Mouse (Mus musculus): ENCODE measurements at regions not wholly inside any gene's neighbourhood (a gene's known extent, or its start where the extent isn't known, plus 50 kb on each side); places are given as distances from the start of the nearest gene placed in this dataset.

- no peaks in the 10 kb centered on the region for H3K36me3 ChIP-seq (ENCODE audit: control insufficient read depth, insufficient read depth)
- no peak for TF ChIP-seq CEBPB (IDR thresholded peaks at IDR 0.05; ENCODE audit: insufficient read depth, poor library complexity, severe bottlenecking)
- no peak for TF ChIP-seq E2F4 (IDR thresholded peaks at IDR 0.05; ENCODE audit: insufficient read depth)
- TF ChIP-seq POLR2AphosphoS2 (IDR thresholded peaks at IDR 0.05; ENCODE audit: insufficient read length, low read depth), result no peak
- TF ChIP-seq USF1 (IDR thresholded peaks at IDR 0.05; ENCODE audit: low read depth), result no peak
- TF ChIP-seq SRF (IDR thresholded peaks at IDR 0.05; ENCODE audit: control insufficient read depth, insufficient read length, low read depth), result no peak
- TF ChIP-seq MYOG (IDR thresholded peaks at IDR 0.05; ENCODE audit: control insufficient read depth in 1 of 3, insufficient read depth in 1 of 3, insufficient read length in 2 of 3, low read depth in 2 of 3), result no peak
- no peak for TF ChIP-seq MYOD1 (IDR thresholded peaks at IDR 0.05; ENCODE audit: control insufficient read depth in 1 of 3, insufficient read length in 2 of 3, low read depth in 2 of 3)
- TF ChIP-seq REST (IDR thresholded peaks at IDR 0.05; ENCODE audit: insufficient read depth, insufficient read length), result no peak
- no peak for TF ChIP-seq POLR2A (IDR thresholded peaks at IDR 0.05; ENCODE audit: insufficient read length, low read depth)
- no peak for TF ChIP-seq MAX (IDR thresholded peaks at IDR 0.05; ENCODE audit: low read depth)
- TF ChIP-seq TCF12 (IDR thresholded peaks at IDR 0.05; ENCODE audit: insufficient read depth, poor library complexity, severe bottlenecking), result no peak
- no peak for TF ChIP-seq TCF3 (IDR thresholded peaks at IDR 0.05; ENCODE audit: insufficient read length, low read depth)
- no peaks in the 10 kb centered on the region for H3K79me2 ChIP-seq (ENCODE audit: control insufficient read depth, insufficient read depth)
- no peak overlapping the region for H3K4me3 ChIP-seq
- H3ac ChIP-seq (ENCODE audit: control insufficient read depth, insufficient read length), result no peak overlapping the region
- H3K27me3 ChIP-seq (ENCODE audit: control insufficient read depth, insufficient read depth, insufficient read length), result no peaks in the 10 kb centered on the region
- H3K4me2 ChIP-seq (ENCODE audit: low read depth), result no peak overlapping the region
Measured at GRCm38 (mm10) chr14:97086363-97087309, 567.7 kb upstream of the Klhl1 start.

GRCm38 (mm10) chr14:97074808-97075207, 555.9 kb upstream of the Klhl1 start:
- Histone ChIP-seq H3K36me3 (ENCODE audit: control insufficient read depth, insufficient read depth) (no peaks in the 10 kb centered on the region), H3K4me2 (ENCODE audit: low read depth) (no peak overlapping the region), H3K27me3 (ENCODE audit: control insufficient read depth, insufficient read depth, insufficient read length) (no peaks in the 10 kb centered on the region), H3K79me2 (ENCODE audit: control insufficient read depth, insufficient read depth) (no peaks in the 10 kb centered on the region), H3K4me3 (no peak overlapping the region), H3ac (ENCODE audit: control insufficient read depth, insufficient read length) (no peak overlapping the region)
- TF ChIP-seq E2F4 (IDR thresholded peaks at IDR 0.05; ENCODE audit: insufficient read depth) (no peak), CEBPB (IDR thresholded peaks at IDR 0.05; ENCODE audit: insufficient read depth, poor library complexity, severe bottlenecking) (no peak), MYOD1 (IDR thresholded peaks at IDR 0.05; ENCODE audit: control insufficient read depth in 1 of 3, insufficient read length in 2 of 3, low read depth in 2 of 3) (no peak), POLR2A (IDR thresholded peaks at IDR 0.05; ENCODE audit: insufficient read length, low read depth) (no peak), SRF (IDR thresholded peaks at IDR 0.05; ENCODE audit: control insufficient read depth, insufficient read length, low read depth) (no peak), MAX (IDR thresholded peaks at IDR 0.05; ENCODE audit: low read depth) (no peak), MYOG (IDR thresholded peaks at IDR 0.05; ENCODE audit: control insufficient read depth in 1 of 3, insufficient read depth in 1 of 3, insufficient read length in 2 of 3, low read depth in 2 of 3) (no peak), POLR2AphosphoS2 (IDR thresholded peaks at IDR 0.05; ENCODE audit: insufficient read length, low read depth) (no peak), REST (IDR thresholded peaks at IDR 0.05; ENCODE audit: insufficient read depth, insufficient read length) (no peak), USF1 (IDR thresholded peaks at IDR 0.05; ENCODE audit: low read depth) (no peak), TCF12 (IDR thresholded peaks at IDR 0.05; ENCODE audit: insufficient read depth, poor library complexity, severe bottlenecking) (no peak), TCF3 (IDR thresholded peaks at IDR 0.05; ENCODE audit: insufficient read length, low read depth) (no peak)

GRCm38 (mm10) chr14:97068770-97069169, 549.9 kb upstream of the Klhl1 start:
- no peaks in the 10 kb centered on the region for H3K27me3 ChIP-seq (ENCODE audit: control insufficient read depth, insufficient read depth, insufficient read length)
- H3K4me3 ChIP-seq, result no peak overlapping the region
- no peaks in the 10 kb centered on the region for H3K79me2 ChIP-seq (ENCODE audit: control insufficient read depth, insufficient read depth)
- no peak for TF ChIP-seq E2F4 (IDR thresholded peaks at IDR 0.05; ENCODE audit: insufficient read depth)
- TF ChIP-seq MYOD1 (IDR thresholded peaks at IDR 0.05; ENCODE audit: control insufficient read depth in 1 of 3, insufficient read length in 2 of 3, low read depth in 2 of 3), result no peak
- TF ChIP-seq POLR2A (IDR thresholded peaks at IDR 0.05; ENCODE audit: insufficient read length, low read depth), result no peak
- no peak for TF ChIP-seq TCF3 (IDR thresholded peaks at IDR 0.05; ENCODE audit: insufficient read length, low read depth)
- no peak for TF ChIP-seq POLR2AphosphoS2 (IDR thresholded peaks at IDR 0.05; ENCODE audit: insufficient read length, low read depth)
- TF ChIP-seq CEBPB (IDR thresholded peaks at IDR 0.05; ENCODE audit: insufficient read depth, poor library complexity, severe bottlenecking), result no peak
- TF ChIP-seq MYOG (IDR thresholded peaks at IDR 0.05; ENCODE audit: control insufficient read depth in 1 of 3, insufficient read depth in 1 of 3, insufficient read length in 2 of 3, low read depth in 2 of 3), result no peak
- TF ChIP-seq REST (IDR thresholded peaks at IDR 0.05; ENCODE audit: insufficient read depth, insufficient read length), result no peak
- TF ChIP-seq MAX (IDR thresholded peaks at IDR 0.05; ENCODE audit: low read depth), result no peak
- TF ChIP-seq SRF (IDR thresholded peaks at IDR 0.05; ENCODE audit: control insufficient read depth, insufficient read length, low read depth), result no peak
- TF ChIP-seq USF1 (IDR thresholded peaks at IDR 0.05; ENCODE audit: low read depth), result no peak
- TF ChIP-seq TCF12 (IDR thresholded peaks at IDR 0.05; ENCODE audit: insufficient read depth, poor library complexity, severe bottlenecking), result no peak
- H3ac ChIP-seq (ENCODE audit: control insufficient read depth, insufficient read length), result no peak overlapping the region
- H3K4me2 ChIP-seq (ENCODE audit: low read depth), result no peak overlapping the region
- H3K36me3 ChIP-seq (ENCODE audit: control insufficient read depth, insufficient read depth), result no peaks in the 10 kb centered on the region

- Histone ChIP-seq H3ac (ENCODE audit: control insufficient read depth, insufficient read length) (no peak overlapping the region), H3K36me3 (ENCODE audit: control insufficient read depth, insufficient read depth) (no peaks in the 10 kb centered on the region), H3K79me2 (ENCODE audit: control insufficient read depth, insufficient read depth) (no peaks in the 10 kb centered on the region), H3K27me3 (ENCODE audit: control insufficient read depth, insufficient read depth, insufficient read length) (no peaks in the 10 kb centered on the region), H3K4me2 (ENCODE audit: low read depth) (no peak overlapping the region), H3K4me3 (no peak overlapping the region)
- TF ChIP-seq REST (IDR thresholded peaks at IDR 0.05; ENCODE audit: insufficient read depth, insufficient read length), result no peak
Measured at GRCm38 (mm10) chr14:97068313-97068712, 549.4 kb upstream of the Klhl1 start.

All from myocyte (in vitro differentiated cells).